Mouse (Mus musculus): ENCODE results near the gene Zfp710. TPM values are rescaled to one million over a fixed set of nuclear protein-coding genes. Genes with fewer than 3 reads are reported as not detected.
"Not testable (repeated sequence)": the region's sequence is repeated elsewhere in the genome, so short reads cannot be mapped to it uniquely, and the experiment has no call there.

Gene Zfp710
- polyA plus RNA-seq, 2 experiments from 2014 or later = 4.2 to 4.6 TPM

DNA sequence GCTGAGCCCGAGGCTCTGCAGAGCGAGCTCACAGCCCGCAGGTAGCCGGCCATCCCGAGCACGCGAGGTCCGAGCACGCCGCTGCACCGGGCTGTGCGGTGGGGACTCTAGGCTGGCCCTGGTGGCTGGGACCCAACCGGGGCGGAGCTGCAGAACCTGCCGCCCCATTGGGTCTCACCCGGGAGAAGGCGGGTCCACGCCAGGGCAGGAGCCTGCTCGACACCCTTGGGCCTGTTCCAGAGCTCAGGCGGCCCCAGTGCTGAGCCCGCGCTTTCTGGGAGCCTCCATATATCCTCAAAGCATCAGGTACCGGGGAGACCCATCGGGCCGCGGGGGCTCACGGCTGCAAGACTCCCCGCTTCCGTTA lies 90.6 kb downstream of the Zfp710 start, which contains the start of gene Idh2:
Gene Idh2, minus strand, starts transcription at position 169 of the 367 bp plus-strand sequence.
- peak; percentile 97 for ATAC-seq

DNA sequence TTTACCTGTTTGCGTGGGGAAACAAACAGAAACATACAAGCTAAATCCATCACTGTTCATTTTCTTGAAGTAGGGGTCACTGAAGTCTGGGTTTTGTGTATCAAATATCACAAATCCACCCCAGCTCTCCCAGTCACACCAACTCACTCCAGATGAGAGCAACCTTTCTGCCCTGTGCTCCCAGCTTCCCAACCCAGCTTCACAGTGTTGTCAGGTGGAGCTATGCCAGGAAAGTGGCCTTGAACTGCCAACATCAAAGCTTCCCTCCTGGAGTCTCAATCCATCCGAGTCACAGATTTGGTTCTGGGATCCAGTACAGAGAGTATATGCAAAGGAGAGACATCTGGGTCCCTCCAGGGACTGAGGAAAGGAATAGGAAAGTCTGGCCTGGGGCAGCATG lies 91.5 kb downstream of the Zfp710 start:
- ATAC-seq = no peak

DNA sequence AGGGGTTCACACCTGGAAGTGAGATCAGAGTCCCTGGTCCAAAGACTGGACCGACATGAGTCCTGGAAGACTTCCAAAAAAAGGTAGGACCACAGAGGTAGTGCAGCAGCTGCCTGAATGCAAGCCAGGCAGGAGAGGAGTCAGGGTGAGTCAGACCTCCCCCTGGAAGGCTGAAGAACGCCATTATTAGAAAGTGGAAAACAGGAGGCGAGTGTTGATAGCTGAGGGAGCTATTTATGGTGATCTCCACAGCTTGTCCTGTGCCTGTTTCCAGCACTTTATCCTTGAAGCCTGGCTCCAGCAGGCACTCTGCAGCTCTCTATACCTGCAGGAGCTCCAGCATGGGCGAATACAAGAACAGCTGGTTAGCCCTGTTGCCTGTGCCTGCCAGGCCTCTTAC lies 94.6 kb downstream of the Zfp710 start:
- no peak for ATAC-seq

DNA sequence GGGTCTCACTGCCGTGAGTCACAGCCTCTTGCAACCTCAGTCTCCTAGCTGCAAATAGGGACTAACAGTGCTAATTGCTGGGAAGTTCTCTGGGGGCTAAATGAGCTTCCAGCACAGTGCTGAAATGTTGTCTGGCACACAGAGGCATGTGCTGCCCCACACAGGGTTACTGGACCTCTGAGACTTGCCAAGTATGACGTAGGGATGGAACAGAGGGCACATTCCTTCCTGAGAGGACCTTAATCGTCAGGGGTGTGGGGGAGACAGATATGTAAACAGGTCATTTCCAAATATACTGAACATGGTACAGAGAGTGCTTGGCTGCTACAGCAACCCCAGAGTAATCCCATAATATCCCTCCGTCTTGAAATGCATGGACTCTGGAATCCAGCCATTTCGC lies 96.5 kb downstream of the Zfp710 start:
- no peak for ATAC-seq

DNA sequence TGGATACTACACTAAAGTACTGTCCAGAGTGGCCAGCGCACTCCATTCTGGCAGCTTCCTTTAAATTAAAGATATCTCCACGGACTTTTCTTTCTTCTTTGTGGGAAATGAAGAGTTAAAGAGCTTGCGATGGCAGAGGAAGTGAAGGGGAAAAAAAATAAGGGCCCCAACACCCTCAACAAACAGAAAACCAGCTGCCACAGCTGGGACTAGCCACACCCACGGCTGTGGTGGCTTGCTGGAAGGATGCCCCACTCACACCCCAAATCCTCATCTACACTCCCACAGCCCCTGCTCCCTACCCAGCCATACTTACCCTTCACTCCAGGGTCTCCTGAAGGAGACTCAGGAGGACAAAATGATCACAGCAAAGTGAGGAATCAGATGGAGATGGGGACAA lies 98.5 kb downstream of the Zfp710 start:
- ATAC-seq = peak; percentile 65

DNA sequence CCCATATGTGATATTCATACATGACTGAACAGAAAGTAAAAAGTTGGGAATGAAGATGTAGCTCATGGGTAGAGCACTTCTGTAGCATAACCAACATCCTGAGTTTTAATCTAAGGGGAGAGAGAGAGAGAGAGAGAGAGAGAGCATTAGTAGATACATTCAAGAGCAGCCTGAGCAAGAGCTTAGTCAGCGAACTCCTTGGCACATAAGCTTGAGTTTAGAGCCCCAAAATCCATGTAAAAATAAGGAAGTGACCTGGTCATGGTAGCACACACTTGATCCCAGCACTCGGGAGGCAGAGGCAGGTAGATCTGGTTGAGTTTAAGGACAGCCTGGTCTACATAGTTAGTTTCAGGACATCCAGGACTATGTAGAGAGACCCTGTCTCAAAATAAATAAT lies 99.1 kb downstream of the Zfp710 start:
- ATAC-seq = no peak

DNA sequence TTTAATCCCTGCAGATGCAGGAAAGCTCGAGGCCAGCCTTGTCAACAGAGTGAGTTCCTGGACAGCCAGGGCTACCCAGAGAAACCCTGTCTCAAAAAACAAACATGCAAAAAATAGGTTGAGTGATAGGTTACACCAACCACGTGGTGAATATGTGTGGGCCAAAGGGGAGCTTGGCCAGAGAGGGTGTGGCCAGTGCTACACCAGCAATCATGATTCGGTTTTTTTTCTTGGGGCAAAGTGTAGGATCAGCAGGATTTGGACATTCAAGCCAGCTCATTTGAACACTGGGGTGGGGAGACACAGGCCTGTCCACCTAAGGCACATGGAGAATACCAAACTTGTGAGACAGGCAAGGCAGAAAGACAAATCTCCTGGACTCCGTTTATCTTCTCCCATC lies 104.7 kb downstream of the Zfp710 start:
- no peak for ATAC-seq

DNA sequence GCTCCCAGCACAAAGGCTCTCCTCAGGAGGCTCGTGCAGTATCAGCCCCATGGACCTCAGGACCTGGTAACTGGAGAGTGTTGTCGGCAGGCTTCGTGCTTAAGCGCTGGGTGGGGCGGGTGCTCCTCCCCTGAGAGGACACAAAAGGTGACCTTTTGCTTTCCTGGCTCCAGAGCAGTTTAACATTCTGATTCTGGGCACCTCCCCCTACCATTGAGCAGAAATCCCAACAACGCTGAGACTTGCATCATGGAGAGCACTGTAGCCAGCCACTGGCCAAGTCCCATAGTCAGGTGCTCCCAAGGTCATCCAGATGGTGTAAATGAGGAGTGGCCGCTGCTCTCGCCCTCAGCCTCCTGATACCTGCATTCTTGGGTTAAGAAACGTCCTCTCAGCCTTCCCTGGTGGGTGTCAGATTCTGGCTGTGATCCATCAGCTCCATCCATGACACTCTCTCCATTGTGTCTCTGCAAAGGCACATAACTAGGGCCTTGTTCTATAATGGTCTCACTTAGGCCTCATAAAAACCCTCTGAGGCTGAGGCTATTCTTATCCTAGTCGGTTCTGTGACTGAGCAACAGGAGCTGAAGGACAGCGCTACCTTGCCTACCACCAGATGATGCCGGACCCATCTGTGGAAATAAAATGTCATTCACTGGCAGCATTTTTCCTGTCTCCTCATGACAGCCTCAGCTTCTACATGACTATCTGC lies 105.9 kb downstream of the Zfp710 start:
- no peak for ATAC-seq

DNA sequence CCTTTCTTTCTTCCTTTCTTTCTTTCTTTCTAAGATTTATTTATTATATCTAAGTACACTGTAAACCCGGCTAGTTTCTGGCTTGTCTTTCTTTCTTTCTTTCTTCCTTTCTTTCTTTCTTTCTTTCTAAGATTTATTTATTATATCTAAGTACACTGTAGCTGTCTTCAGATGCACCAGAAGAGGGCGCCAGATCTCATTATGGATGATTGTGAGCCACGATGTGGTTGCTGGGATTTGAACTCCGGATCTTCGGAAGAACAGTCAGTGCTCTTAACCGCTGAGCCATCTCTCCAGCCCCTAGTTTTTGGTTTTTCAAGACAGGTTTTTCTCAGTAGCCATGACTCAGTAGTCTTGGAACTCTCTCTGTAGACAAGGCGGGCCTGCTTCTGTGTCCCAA lies 106.7 kb downstream of the Zfp710 start:
- not testable (repeated sequence) for ATAC-seq

DNA sequence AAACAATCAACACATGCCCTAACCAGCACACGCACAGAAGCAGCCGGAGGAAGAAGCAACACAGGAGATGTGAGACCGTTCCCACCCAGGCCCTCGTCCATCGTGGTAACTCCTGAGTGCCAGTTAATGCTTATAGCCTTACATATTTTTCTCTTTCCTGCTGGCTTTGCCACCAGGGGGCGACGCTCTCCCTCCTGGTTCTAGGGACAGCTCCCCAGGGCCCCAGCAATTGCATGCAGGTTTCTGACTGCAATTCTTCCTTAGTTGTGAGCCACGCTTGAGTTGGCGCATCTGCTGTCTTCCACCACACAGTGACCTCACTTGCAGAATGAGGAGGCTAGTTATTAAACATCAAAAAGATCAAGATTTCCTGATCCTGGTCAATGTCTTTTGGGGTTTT lies 107.9 kb downstream of the Zfp710 start:
- ATAC-seq = no peak

DNA sequence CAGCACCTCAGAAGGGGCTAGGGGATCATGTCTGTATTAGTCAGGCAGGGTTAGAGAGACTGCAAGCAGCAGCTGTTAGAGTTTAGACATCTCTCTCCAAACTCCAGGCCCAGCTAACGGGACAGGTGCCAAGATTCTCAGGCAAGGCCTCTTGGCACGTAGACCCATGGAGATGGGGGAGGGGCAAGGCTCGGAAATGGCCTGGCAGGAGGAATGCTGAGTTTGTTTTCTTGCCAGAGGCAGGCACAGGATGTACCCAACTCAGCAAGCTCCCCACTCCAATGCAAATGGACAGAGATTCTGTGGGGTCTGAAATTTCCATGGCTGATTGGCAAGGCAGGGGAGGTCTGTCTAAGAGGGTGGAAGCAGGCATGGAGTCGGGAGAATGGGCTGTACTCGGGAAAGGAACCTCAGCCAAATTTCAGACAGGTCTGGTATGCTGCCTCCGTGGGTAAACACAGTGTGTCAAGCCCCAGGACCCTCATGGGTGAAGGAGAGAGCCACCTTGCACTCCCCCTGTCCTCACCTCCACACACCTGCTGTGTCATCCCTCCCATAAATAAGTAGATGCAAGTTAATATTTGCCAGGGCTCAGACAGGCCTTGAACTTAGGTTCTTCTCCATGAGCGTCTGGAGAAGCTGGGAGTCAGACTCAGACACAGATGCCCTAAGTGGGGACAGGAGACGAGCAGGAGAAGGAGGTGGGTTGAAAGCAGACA lies 110.0 kb downstream of the Zfp710 start:
- no peak for ATAC-seq

DNA sequence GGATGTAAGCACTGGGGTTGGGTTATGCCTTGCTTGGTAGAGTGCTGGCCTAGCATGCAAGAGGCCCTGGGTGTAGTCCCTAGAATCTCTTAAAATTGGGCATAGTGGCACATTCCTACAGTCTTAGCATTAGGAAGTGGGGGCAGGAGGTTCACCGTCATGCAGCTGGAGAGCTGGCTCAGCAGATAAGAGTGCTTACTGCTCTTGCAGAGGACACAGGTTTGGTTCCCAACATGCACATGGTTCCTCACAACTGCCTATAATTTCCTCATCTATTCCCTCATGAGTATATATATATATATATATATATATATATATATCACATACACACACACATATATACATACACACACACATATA lies 110.5 kb downstream of the Zfp710 start:
- ATAC-seq = no peak

DNA sequence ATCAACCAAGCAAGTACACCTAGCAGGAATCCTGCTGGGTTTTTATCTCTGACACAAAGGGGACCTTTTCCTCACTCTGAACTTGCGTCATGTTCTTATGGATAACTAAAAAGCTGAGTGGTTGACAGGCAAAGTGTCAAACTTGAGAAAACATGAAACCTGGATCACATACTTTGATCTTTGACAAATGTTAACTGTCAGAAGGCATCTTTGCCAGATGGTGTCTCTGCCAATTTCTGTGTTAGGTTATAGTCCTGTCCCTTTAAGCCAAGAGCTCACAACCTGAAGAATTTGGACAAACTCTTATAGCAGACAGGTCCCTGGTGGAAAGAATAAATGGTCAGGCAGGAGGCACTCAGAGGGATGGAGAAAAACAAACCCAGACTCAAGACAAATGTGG lies 113.8 kb downstream of the Zfp710 start:
- no peak for ATAC-seq

DNA sequence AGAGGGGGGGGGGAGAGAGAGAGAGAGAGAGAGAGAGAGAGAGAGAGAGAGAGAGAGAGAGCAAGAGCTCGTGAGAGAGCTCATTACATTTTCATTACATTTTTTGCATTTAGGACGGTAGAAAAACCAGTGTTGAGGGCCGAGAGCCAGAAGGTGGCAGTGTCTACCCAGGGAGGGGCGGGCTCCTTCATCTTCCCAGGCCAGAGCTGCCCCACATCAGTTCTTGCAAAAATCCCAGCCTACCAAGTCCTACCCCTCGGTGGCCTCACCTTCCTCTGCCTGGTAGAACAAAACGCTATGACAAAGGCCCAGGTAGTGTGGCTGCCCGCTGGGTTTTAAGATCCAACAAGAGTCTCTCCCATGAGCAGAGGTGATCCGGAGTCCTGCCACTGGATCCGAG lies 116.2 kb downstream of the Zfp710 start:
- no peak for ATAC-seq

Other genes starting within 250 kb of the Zfp710 start
- gene Mesp1, start 231.0 kb upstream of the Zfp710 start, polyA plus RNA-seq (2017; shearing (Covaris generic)) = not detected
- not detected for gene Mesp2, start 214.1 kb upstream of the Zfp710 start, polyA plus RNA-seq (2017; shearing (Covaris generic))
- gene Anpep, start 163.8 kb upstream of the Zfp710 start, polyA plus RNA-seq (2017; shearing (Covaris generic)) = not detected
- gene Ap3s2, start 104.2 kb upstream of the Zfp710 start, polyA plus RNA-seq (2017; shearing (Covaris generic)) = 10 to 100 TPM; 26.1 to 34.1 TPM
- not detected for gene Arpin, start 89.5 kb upstream of the Zfp710 start, polyA plus RNA-seq (2017; shearing (Covaris generic))
- gene Idh2, start 90.6 kb downstream of the Zfp710 start, polyA plus RNA-seq (2017; shearing (Covaris generic)) = 10 to 100 TPM; 24.8 to 31.7 TPM
- gene Sema4b, start 162.0 kb downstream of the Zfp710 start, polyA plus RNA-seq (2017; shearing (Covaris generic)) = 10 to 100 TPM; 16.5 to 26.1 TPM
- 100 to 1,000 TPM; 120 to 148 TPM for gene Cib1, start 208.0 kb downstream of the Zfp710 start, polyA plus RNA-seq (2017; shearing (Covaris generic))
- gene Gdpgp1, start 208.1 kb downstream of the Zfp710 start, polyA plus RNA-seq (2017; shearing (Covaris generic)) = 1 to 10 TPM; 5.5 to 9.4 TPM
- under 1 TPM in 1 of 2 experiments, not detected in 1; 0.62 TPM for gene Ttll13, start 221.6 kb downstream of the Zfp710 start, polyA plus RNA-seq (2017; shearing (Covaris generic))
- gene Ngrn, start 236.4 kb downstream of the Zfp710 start, polyA plus RNA-seq (2017; shearing (Covaris generic)) = 10 to 100 TPM; 26.9 to 28.4 TPM
- 10 to 100 TPM; 25.8 to 34.2 TPM for gene Vps33b, start 244.8 kb downstream of the Zfp710 start, polyA plus RNA-seq (2017; shearing (Covaris generic))

Measured in activated CD4-positive, CD25-positive, alpha-beta regulatory T cell, adult 4 months (primary cell).